Mouse (Mus musculus) spleen, postnatal 10 days (tissue): ENCODE measurements around the gene Bbof1.

ENCODE experiments used
- DNase-seq, 2 experiments: peaks; one replicate each; pipeline ENCODE4 v3.0.0; 2021 to 2022; ENCODE audit warnings: low spot score in 2 of 2

Bbof1 gene

GRCm38 (mm10) chr12:84468701-84469100, 59.8 kb downstream of the Bbof1 start:
- no peak for DNase-seq

- DNase-seq = no peak
Measured at GRCm38 (mm10) chr12:84478937-84479336, 70.1 kb downstream of the Bbof1 start.

- DNase-seq = no peak
Measured at GRCm38 (mm10) chr12:84481251-84481650, 72.4 kb downstream of the Bbof1 start.

GRCm38 (mm10) chr12:84482778-84483585, 74.1 kb downstream of the Bbof1 start:
- no peak for DNase-seq

GRCm38 (mm10) chr12:84487324-84488056, 78.6 kb downstream of the Bbof1 start:
- DNase-seq = no peak
